Mouse (Mus musculus) cerebellum, adult 2 months (tissue): ENCODE results near the gene Odf2l.

Source experiments
- CTCF ChIP-seq: fragments of 200-500 bp; IDR thresholded peaks from 2 replicates; pipeline ENCODE4 v1.5.1; 2011; ENCODE audit warnings: low read depth, mild to moderate bottlenecking, control low read depth, low read length, moderate library complexity, borderline replicate concordance; ENCODE audit not compliant: insufficient read depth
- POLR2A ChIP-seq: fragments of 200-500 bp; IDR thresholded peaks from 2 replicates; pipeline ENCODE4 v1.6.1; 2011; ENCODE audit warnings: low read length, control low read depth, borderline replicate concordance; ENCODE audit not compliant: insufficient read depth

GRCm38 (mm10) chr3:145103770-145104169 is 14.6 kb upstream of the Odf2l start:
- no peak for TF ChIP-seq POLR2A
- TF ChIP-seq CTCF, result no peak
